ENCODE assay signal across 10 mouse cellular contexts in the genomic region with DNA sequence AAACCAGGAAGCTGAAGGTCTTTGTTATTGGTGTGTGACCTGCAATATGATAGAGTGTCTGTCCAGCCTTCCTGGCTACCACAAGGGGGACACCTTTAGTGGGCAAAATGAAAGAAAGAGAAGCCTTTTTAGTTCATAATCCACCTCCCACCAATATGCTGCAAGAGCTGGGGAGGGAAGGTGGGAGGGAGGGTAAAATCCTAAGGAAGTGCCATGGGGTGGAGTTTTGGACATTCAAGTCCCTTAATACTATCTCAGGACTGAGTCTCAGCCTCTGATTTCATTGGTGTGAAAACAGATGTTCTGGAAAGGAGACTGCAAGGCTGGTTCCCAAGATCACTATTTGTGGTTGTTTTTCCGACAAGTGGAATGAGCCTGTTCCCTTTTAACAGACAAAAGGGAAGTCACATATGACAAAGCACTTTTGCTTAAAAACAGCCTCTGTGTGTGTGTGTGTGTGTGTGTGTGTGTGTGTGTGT. TPM values are rescaled to one million over a fixed set of nuclear protein-coding genes. Genes with fewer than 3 reads are reported as not detected.
DNase-seq lines count a peak whose midpoint lies in the region; ATAC-seq and TF ChIP-seq lines count a peak whose summit lies in the region.
"Had no signal": no experiment of that assay in that cellular context is flagged by ENCODE, and none has a peak within 500 bp of the region (broad histone marks: within the 10 kb centered on the region; RNA-seq: fewer than 3 reads in every experiment).

No protein-coding gene starts in this region.

- ATAC-seq in limb, embryonic 13.5 days (ENCODE audit: low FRiP score, low read depth), result peak; percentile 51; the same call in 1 of the 2 replicates
- peak; percentile 91 for ATAC-seq in monocyte, adult 5-6 weeks (replicated peaks; ENCODE audit: insufficient number of reproducible peaks, low FRiP score, low TSS enrichment, poor library complexity, severe bottlenecking)
- ATAC-seq in neural tube, embryonic 15.5 days (ENCODE audit: low FRiP score), result no peak
- ATAC-seq in forebrain, embryonic 11.5 days (replicated peaks; ENCODE audit: low FRiP score), result no peak

- no peak overlapping the region for H3K27ac ChIP-seq in gastrocnemius, adult 2 months
- no peak overlapping the region for H3K27ac ChIP-seq in limb, embryonic 13.5 days
- no peak overlapping the region for H3K27ac ChIP-seq in limb, embryonic 10.5 days
- H3K27ac ChIP-seq in brown adipose tissue, adult 24 weeks (replicated peaks; ENCODE audit: low read depth, low read length), result peak overlapping the region; percentile 45; the same call in 1 of the 2 replicates
- no peak overlapping the region for H3K27ac ChIP-seq in neural tube, embryonic 15.5 days (replicated peaks)
- H3K27ac ChIP-seq in forebrain, embryonic 11.5 days (ENCODE audit: low read depth, low read length), result no peak overlapping the region

- 43% methylated on average over 1 of the region's 1 CpGs for WGBS in limb, embryonic 13.5 days
- WGBS in limb, embryonic 10.5 days, result 87% methylated on average over 1 of the region's 1 CpGs
- 63% methylated on average over 1 of the region's 1 CpGs for WGBS in neural tube, embryonic 15.5 days
- WGBS in forebrain, embryonic 11.5 days, result 81% methylated on average over 1 of the region's 1 CpGs

- no peaks in the 10 kb centered on the region for H3K9me3 ChIP-seq in limb, embryonic 13.5 days
- H3K9me3 ChIP-seq in limb, embryonic 10.5 days (replicated peaks), result no peaks in the 10 kb centered on the region
- no peaks in the 10 kb centered on the region for H3K9me3 ChIP-seq in neural tube, embryonic 15.5 days (replicated peaks)
- H3K9me3 ChIP-seq in forebrain, embryonic 11.5 days (ENCODE audit: control insufficient read depth, low read length), result no peaks in the 10 kb centered on the region

- no peak overlapping the region for H3K9ac ChIP-seq in limb, embryonic 13.5 days
- no peak overlapping the region for H3K9ac ChIP-seq in neural tube, embryonic 15.5 days (replicated peaks)
- no peak overlapping the region for H3K9ac ChIP-seq in forebrain, embryonic 11.5 days (ENCODE audit: low read length)

- H3K27me3 ChIP-seq in limb, embryonic 13.5 days, result no peaks in the 10 kb centered on the region
- H3K27me3 ChIP-seq in limb, embryonic 10.5 days (ENCODE audit: low read depth, poor library complexity, severe bottlenecking), result no peaks in the 10 kb centered on the region
- no peaks in the 10 kb centered on the region for H3K27me3 ChIP-seq in neural tube, embryonic 15.5 days (replicated peaks)
- no peaks in the 10 kb centered on the region for H3K27me3 ChIP-seq in forebrain, embryonic 11.5 days (ENCODE audit: control insufficient read depth, insufficient read depth, low read length)

- intact Hi-C loops in gastrocnemius, adult 2 months (cut with DNase I), result no loop called here

- H3K36me3 ChIP-seq in limb, embryonic 13.5 days, result no peaks in the 10 kb centered on the region
- no peaks in the 10 kb centered on the region for H3K36me3 ChIP-seq in limb, embryonic 10.5 days
- no peaks in the 10 kb centered on the region for H3K36me3 ChIP-seq in neural tube, embryonic 15.5 days
- no peaks in the 10 kb centered on the region for H3K36me3 ChIP-seq in forebrain, embryonic 11.5 days (ENCODE audit: control insufficient read depth, insufficient read depth, low read length)

- DNase-seq in gastrocnemius, adult 2 months, result no peak
- no peak for DNase-seq in gastrocnemius, postnatal 10 days
- DNase-seq in limb, embryonic 10.5 days (ENCODE audit: low spot score), result no peak
- no peak for DNase-seq in forebrain, embryonic 11.5 days (ENCODE audit: low spot score)
- DNase-seq: B cell, adult 2 months had no signal

- H3K4me1 ChIP-seq in limb, embryonic 13.5 days, result no peaks in the 10 kb centered on the region
- no peaks in the 10 kb centered on the region for H3K4me1 ChIP-seq in limb, embryonic 10.5 days
- H3K4me1 ChIP-seq in brown adipose tissue, adult 24 weeks (ENCODE audit: control insufficient read depth, insufficient read depth, insufficient read length, low read length), result no peaks in the 10 kb centered on the region
- no peaks in the 10 kb centered on the region for H3K4me1 ChIP-seq in neural tube, embryonic 15.5 days
- no peaks in the 10 kb centered on the region for H3K4me1 ChIP-seq in forebrain, embryonic 11.5 days (replicated peaks; ENCODE audit: control insufficient read depth, insufficient read depth, low read length)

- peak; percentile 20; the same call in 1 of the 2 replicates for TF ChIP-seq CTCF in gastrocnemius, adult 2 months (IDR thresholded peaks at IDR 0.05)

- H3K4me3 ChIP-seq in gastrocnemius, adult 2 months, result no peak overlapping the region
- H3K4me3 ChIP-seq in limb, embryonic 13.5 days, result no peak overlapping the region
- H3K4me3 ChIP-seq in limb, embryonic 10.5 days, result no peak overlapping the region
- no peak overlapping the region for H3K4me3 ChIP-seq in brown adipose tissue, adult 24 weeks (ENCODE audit: insufficient read depth, low read depth, low read length)
- H3K4me3 ChIP-seq in neural tube, embryonic 15.5 days (replicated peaks), result no peak overlapping the region
- no peak overlapping the region for H3K4me3 ChIP-seq in forebrain, embryonic 11.5 days (ENCODE audit: low read depth, low read length)

- H3K4me2 ChIP-seq in limb, embryonic 13.5 days (replicated peaks), result no peak overlapping the region
- no peak overlapping the region for H3K4me2 ChIP-seq in neural tube, embryonic 15.5 days
- H3K4me2 ChIP-seq in forebrain, embryonic 11.5 days (ENCODE audit: low read depth, low read length, severe bottlenecking), result no peak overlapping the region
- H3K4me2 ChIP-seq: midbrain, embryonic 11.5 days had no signal

RNA-seq across cellular contexts. Expression of gene Slc8a1, which starts 25.9 kb away (rescaled TPM):
- total RNA-seq in gastrocnemius, adult 2 months (2021), result 10 to 100 TPM; 15.9 to 19.9 TPM
- total RNA-seq in gastrocnemius, postnatal 10 days (2021), result 10 to 100 TPM; 22.4 to 29.0 TPM
- polyA plus RNA-seq in limb, embryonic 13.5 days (2015; fragmentation: Nextera tagmentation; extraction: Ambion mirVana), result 7.5 and 8.4 TPM in 2 replicates
- polyA plus RNA-seq in limb, embryonic 10.5 days (2016; fragmentation: Nextera tagmentation; extraction: Ambion mirVana), result 2.6 and 3.0 TPM in 2 replicates
- polyA plus RNA-seq in brown adipose tissue, adult 24 weeks (2012; ENCODE audit: insufficient read depth, insufficient read length, missing spikeins), result 0.96 and 1.4 TPM in 2 replicates
- total RNA-seq in monocyte, adult 5-6 weeks (2017), result 89.6 to 109 TPM (median 101 TPM) in 3 replicates
- polyA plus RNA-seq in neural tube, embryonic 15.5 days (2015; fragmentation: Nextera tagmentation; extraction: Ambion mirVana), result 20.3 and 23.1 TPM in 2 replicates
- polyA plus RNA-seq in forebrain, embryonic 11.5 days (2014; fragmentation: Nextera tagmentation; extraction: Ambion mirVana), result 2.8 and 3.6 TPM in 2 replicates

Comparison
In these comparisons a context has a peak if more than half of its experiments do, and no peak if none do; other contexts are left out.
1. ATAC-seq: peak in limb, embryonic 13.5 days (single experiment) and monocyte, adult 5-6 weeks (single experiment); none in neural tube, embryonic 15.5 days (single experiment) and forebrain, embryonic 11.5 days (single experiment).